Mouse (Mus musculus) testis, adult 2 months (tissue): ENCODE measurements at regions not wholly inside any gene's neighbourhood (a gene's known extent, or its start where the extent isn't known, plus 50 kb on each side); places are given as distances from the start of the nearest gene placed in this dataset.
"Not testable (repeated sequence)": the region's sequence is repeated elsewhere in the genome, so short reads cannot be mapped to it uniquely, and the experiment has no call there.

Source experiments
- CTCF ChIP-seq: fragments of 200-500 bp; IDR thresholded peaks from 2 replicates; pipeline ENCODE4 v1.5.1; 2012; ENCODE audit warnings: low read depth, mild to moderate bottlenecking, inconsistent platforms, low read length, moderate library complexity; ENCODE audit not compliant: control insufficient read depth, insufficient read depth, insufficient replicate concordance
- POLR2A ChIP-seq: fragments of 200-500 bp; IDR thresholded peaks from 2 replicates; pipeline ENCODE4 v1.6.1; 2012; ENCODE audit warnings: low read depth, mild to moderate bottlenecking, inconsistent platforms, low read length, moderate library complexity; ENCODE audit not compliant: control insufficient read depth

- not testable (repeated sequence) for TF ChIP-seq CTCF, POLR2A
Observed at GRCm38 (mm10) chr6:24288757-24289156, 120.9 kb upstream of the Slc13a1 start.
